9 mouse cellular contexts compared by ENCODE assay signal in the genomic region with DNA sequence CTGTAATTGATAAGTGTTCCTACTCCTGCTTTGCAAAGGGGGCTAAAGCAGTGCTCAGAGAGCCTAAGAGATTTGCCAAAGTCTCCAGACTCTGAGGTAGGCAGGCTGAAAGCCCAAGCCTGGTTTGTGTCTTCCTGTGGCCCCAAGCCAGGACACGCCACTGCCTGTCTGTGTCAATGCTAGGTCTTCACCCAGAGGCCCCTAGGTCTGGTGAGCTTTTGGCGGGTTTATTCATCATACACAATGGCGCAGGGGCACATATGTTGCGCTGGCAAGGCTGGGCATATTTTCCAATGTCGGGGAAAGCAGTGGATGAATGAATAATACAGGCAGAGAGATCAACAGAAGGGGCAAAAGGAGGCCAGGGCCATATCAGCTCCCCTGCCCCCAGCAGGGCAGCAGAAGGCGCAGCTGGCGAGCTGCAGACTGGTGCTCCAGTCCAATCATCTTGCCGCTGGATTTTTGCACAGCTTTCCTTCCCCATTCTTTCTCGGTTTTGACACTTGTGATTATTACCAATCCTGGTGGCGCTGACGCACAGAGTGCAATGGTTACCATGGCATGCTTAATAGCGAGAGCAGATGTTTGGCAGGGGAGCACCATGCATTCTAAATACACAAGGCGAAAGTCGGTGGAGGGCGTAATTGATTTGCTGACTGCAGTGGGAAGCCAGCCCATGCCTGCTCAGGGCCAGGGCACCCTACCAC. TPM values are rescaled to one million over a fixed set of nuclear protein-coding genes. Genes with fewer than 3 reads are reported as not detected.
A peak's percentile ranks its signal among the peaks of the same experiment; 100 is the strongest.
DNase-seq lines count a peak whose midpoint lies in the region; ATAC-seq lines count a peak whose summit lies in the region.
"Had no signal": no experiment of that assay in that cellular context is flagged by ENCODE, and none has a peak within 500 bp of the region (broad histone marks: within the 10 kb centered on the region; RNA-seq: fewer than 3 reads in every experiment).

No protein-coding gene starts in this region.

- no peaks in the 10 kb centered on the region for H3K27me3 ChIP-seq in embryonic facial prominence, embryonic 13.5 days
- no peaks in the 10 kb centered on the region for H3K27me3 ChIP-seq in neural tube, embryonic 12.5 days (replicated peaks)
- no peaks in the 10 kb centered on the region for H3K27me3 ChIP-seq in heart, embryonic 10.5 days (ENCODE audit: insufficient read depth, poor library complexity, severe bottlenecking)

- H3K27ac ChIP-seq in embryonic facial prominence, embryonic 13.5 days = no peak overlapping the region; the same call in 1 of the 2 replicates
- H3K27ac ChIP-seq in neural tube, embryonic 12.5 days = peak overlapping the region; percentile 29; the same call in 1 of the 2 replicates
- no peak overlapping the region for H3K27ac ChIP-seq in heart, embryonic 10.5 days
- H3K27ac ChIP-seq: left cerebral cortex, adult 2 months had no signal

- ATAC-seq in embryonic facial prominence, embryonic 13.5 days (ENCODE audit: insufficient number of reproducible peaks, insufficient read depth, low FRiP score, low TSS enrichment, low read depth) = 0 out of 2 replicates have a peak, but pooled peaks have one; percentile 37
- ATAC-seq in neural tube, embryonic 12.5 days (ENCODE audit: low FRiP score, low read depth) = peak; percentile 83
- no peak for ATAC-seq in activated CD4-positive, CD25-positive, alpha-beta regulatory T cell, adult 4 months

- DNase-seq in frontal cortex, postnatal 10 days (ENCODE audit: low spot score in 2 of 2) = peak; percentile 35 to 36
- no peak for DNase-seq in frontal cortex, postnatal 36 days (ENCODE audit: low spot score in 2 of 2)
- DNase-seq in layer of hippocampus, adult 18-20 months (ENCODE audit: low spot score in 2 of 2) = peak; percentile 35 to 60
- DNase-seq in heart, embryonic 10.5 days (ENCODE audit: low spot score) = no peak
- DNase-seq in heart, adult 11 months = no peak

- WGBS in embryonic facial prominence, embryonic 13.5 days = 75% methylated on average over 15 of the region's 15 CpGs
- WGBS in neural tube, embryonic 12.5 days = 52% methylated on average over 15 of the region's 15 CpGs
- 86% methylated on average over 15 of the region's 15 CpGs for WGBS in heart, embryonic 10.5 days

- peaks cover 8% of the 10 kb centered on the region for H3K4me1 ChIP-seq in embryonic facial prominence, embryonic 13.5 days
- H3K4me1 ChIP-seq in neural tube, embryonic 12.5 days = peaks cover 10% of the 10 kb centered on the region; the same call in 1 of the 2 replicates
- H3K4me1 ChIP-seq in heart, embryonic 10.5 days = no peaks in the 10 kb centered on the region

- no peaks in the 10 kb centered on the region for H3K9me3 ChIP-seq in embryonic facial prominence, embryonic 13.5 days
- H3K9me3 ChIP-seq in neural tube, embryonic 12.5 days = no peaks in the 10 kb centered on the region
- H3K9me3 ChIP-seq in heart, embryonic 10.5 days = no peaks in the 10 kb centered on the region

- no peak overlapping the region for H3K4me2 ChIP-seq in embryonic facial prominence, embryonic 13.5 days
- 0 out of 2 replicates have a peak overlapping the region, but pooled peaks have one; percentile 2 for H3K4me2 ChIP-seq in neural tube, embryonic 12.5 days (replicated peaks)

- no peak overlapping the region for H3K9ac ChIP-seq in embryonic facial prominence, embryonic 13.5 days
- H3K9ac ChIP-seq in neural tube, embryonic 12.5 days = no peak overlapping the region

- no peak overlapping the region for H3K4me3 ChIP-seq in embryonic facial prominence, embryonic 13.5 days
- H3K4me3 ChIP-seq in neural tube, embryonic 12.5 days = no peak overlapping the region
- no peak overlapping the region for H3K4me3 ChIP-seq in heart, embryonic 10.5 days

- H3K36me3 ChIP-seq in embryonic facial prominence, embryonic 13.5 days = no peaks in the 10 kb centered on the region
- H3K36me3 ChIP-seq in neural tube, embryonic 12.5 days = no peaks in the 10 kb centered on the region
- H3K36me3 ChIP-seq in heart, embryonic 10.5 days = no peaks in the 10 kb centered on the region

RNA-seq across cellular contexts. Expression of a gene that starts 33.7 kb away (rescaled TPM):
- not detected in 2 replicates for polyA plus RNA-seq in embryonic facial prominence, embryonic 13.5 days (2015; fragmentation: Nextera tagmentation; extraction: Ambion mirVana)
- total RNA-seq in layer of hippocampus, adult 18-20 months (2021) = not detected
- polyA plus RNA-seq in neural tube, embryonic 12.5 days (2016; fragmentation: Nextera tagmentation; extraction: Ambion mirVana) = not detected in 2 replicates
- not detected in 2 replicates for polyA plus RNA-seq in heart, embryonic 10.5 days (2016; fragmentation: Nextera tagmentation; extraction: Ambion mirVana)
- not detected for polyA plus RNA-seq in activated CD4-positive, CD25-positive, alpha-beta regulatory T cell, adult 4 months (2017; shearing (Covaris generic))
- total RNA-seq: left cerebral cortex, adult 2 months had no signal

Comparison
In these comparisons a context has a peak if more than half of its experiments do, and no peak if none do; other contexts are left out.
1. DNase-seq: peak in frontal cortex, postnatal 10 days (2 of 2) and layer of hippocampus, adult 18-20 months (2 of 2); none in frontal cortex, postnatal 36 days (0 of 2), heart, embryonic 10.5 days (single experiment) and heart, adult 11 months (single experiment).